Mouse (Mus musculus) adrenal gland, postnatal 25 days (tissue): ENCODE results near the gene Dram1. TPM values are rescaled to one million over a fixed set of nuclear protein-coding genes. Genes with fewer than 3 reads are reported as not detected.

Experiments used
- DNase-seq: peaks from one replicate; pipeline ENCODE4 v3.0.0; 2021; ENCODE audit warnings: mixed read lengths
- total RNA-seq: library from RNA; stranded (reverse); gene quantifications from 2 replicates; pipeline ENCODE4 v1.2.3, GENCODE M21; 2021

The Dram1 gene
- total RNA-seq, 1 experiment from 2014 or later = 7.4 TPM

GRCm38 (mm10) chr10:88350687-88351086 is 28.2 kb downstream of the Dram1 start:
- no peak for DNase-seq

- no peak for DNase-seq
Observed at GRCm38 (mm10) chr10:88349800-88350199, 29.1 kb downstream of the Dram1 start.

- DNase-seq = no peak
Observed at GRCm38 (mm10) chr10:88346454-88347245, 32.2 kb downstream of the Dram1 start.

GRCm38 (mm10) chr10:88345899-88346401 is 32.9 kb downstream of the Dram1 start:
- no peak for DNase-seq

GRCm38 (mm10) chr10:88341368-88341767 is 37.5 kb downstream of the Dram1 start:
- DNase-seq = no peak

GRCm38 (mm10) chr10:88340660-88341059 is 38.2 kb downstream of the Dram1 start:
- DNase-seq = no peak

- DNase-seq = no peak
Observed at GRCm38 (mm10) chr10:88330695-88331094, 48.2 kb downstream of the Dram1 start.

GRCm38 (mm10) chr10:88328056-88328450 is 50.8 kb downstream of the Dram1 start:
- no peak for DNase-seq

GRCm38 (mm10) chr10:88327160-88328055 is 51.5 kb downstream of the Dram1 start:
- peak; percentile 52 for DNase-seq

GRCm38 (mm10) chr10:88321739-88322138 is 57.1 kb downstream of the Dram1 start:
- no peak for DNase-seq

GRCm38 (mm10) chr10:88320714-88321416 is 58.0 kb downstream of the Dram1 start:
- no peak for DNase-seq

- DNase-seq = no peak
Observed at GRCm38 (mm10) chr10:88318179-88318578, 60.7 kb downstream of the Dram1 start.

- DNase-seq = no peak
Observed at GRCm38 (mm10) chr10:88317151-88317550, 61.7 kb downstream of the Dram1 start.

GRCm38 (mm10) chr10:88314841-88315240 is 64.0 kb downstream of the Dram1 start:
- no peak for DNase-seq

- DNase-seq = no peak
Observed at GRCm38 (mm10) chr10:88309851-88310250, 69.0 kb downstream of the Dram1 start.

- DNase-seq = no peak
Observed at GRCm38 (mm10) chr10:88306235-88306634, 72.6 kb downstream of the Dram1 start.

- DNase-seq = peak; percentile 84
Observed at GRCm38 (mm10) chr10:88304302-88304701, 74.6 kb downstream of the Dram1 start.

- DNase-seq = no peak
Observed at GRCm38 (mm10) chr10:88303079-88303478, 75.8 kb downstream of the Dram1 start.

- DNase-seq = no peak
Observed at GRCm38 (mm10) chr10:88301802-88302470, 76.9 kb downstream of the Dram1 start.

GRCm38 (mm10) chr10:88296991-88297390 is 81.9 kb downstream of the Dram1 start:
- DNase-seq = no peak

- DNase-seq = no peak
Observed at GRCm38 (mm10) chr10:88295091-88295490, 83.8 kb downstream of the Dram1 start.

- no peak for DNase-seq
Observed at GRCm38 (mm10) chr10:88288061-88288460, 90.8 kb downstream of the Dram1 start.
